Mouse (Mus musculus): Measurements from ENCODE around the gene Adam22.

- TF ChIP-seq CTCF (IDR thresholded peaks at IDR 0.05; ENCODE audit: control insufficient read depth, insufficient read depth, insufficient replicate concordance, low read depth, low read length) (no peak), POLR2A (IDR thresholded peaks at IDR 0.05; ENCODE audit: control insufficient read depth, low read depth, low read length) (no peak)
These were observed 247.0 kb downstream of the Adam22 start for GRCm38 (mm10) chr5:8120926-8121325.

All from testis, adult 2 months (tissue).